Mouse (Mus musculus) heart, embryonic 15.5 days (tissue): Measurements from ENCODE around the gene Bst2. TPM values are rescaled to one million over a fixed set of nuclear protein-coding genes. Genes with fewer than 3 reads are reported as not detected.

ENCODE experiments used
- ATAC-seq: fragments of 200-750 bp; cut with Nextera tagmentation; replicated peaks from 2 replicates; pipeline ENCODE4 v1.8.0; 2017; ENCODE audit warnings: low read depth, moderate TSS enrichment; ENCODE audit not compliant: insufficient number of reproducible peaks, insufficient read depth, low FRiP score
- H3K27ac ChIP-seq: fragments of 300-500 bp; sonication (generic); 2 replicates; pipeline ENCODE4 v1.5.1; 2015; ENCODE audit warnings: mild to moderate bottlenecking, inconsistent platforms
- H3K27me3 ChIP-seq: fragments of 300-500 bp; sonication (generic); 2 replicates; pipeline ENCODE4 v1.6.1; 2015; ENCODE audit warnings: inconsistent platforms
- H3K36me3 ChIP-seq: fragments of 300-500 bp; sonication (generic); 2 replicates; pipeline ENCODE4 v1.6.1; 2015; ENCODE audit warnings: mild to moderate bottlenecking, inconsistent platforms
- H3K4me1 ChIP-seq: fragments of 300-500 bp; sonication (generic); replicated peaks from 2 replicates; pipeline ENCODE4 v1.6.1; 2015; ENCODE audit warnings: inconsistent platforms
- H3K4me2 ChIP-seq: fragments of 300-500 bp; sonication (generic); 2 replicates; pipeline ENCODE4 v1.6.1; 2015; ENCODE audit warnings: inconsistent platforms, mild to moderate bottlenecking, moderate library complexity
- H3K4me3 ChIP-seq: fragments of 300-500 bp; sonication (generic); 2 replicates; pipeline ENCODE4 v1.5.1; 2015; ENCODE audit warnings: mild to moderate bottlenecking, inconsistent platforms
- H3K9ac ChIP-seq: fragments of 300-500 bp; sonication (generic); 2 replicates; pipeline ENCODE4 v1.6.1; 2015; ENCODE audit warnings: mild to moderate bottlenecking, inconsistent platforms
- H3K9me3 ChIP-seq: fragments of 300-500 bp; sonication (generic); replicated peaks from 2 replicates; pipeline ENCODE4 v1.6.1; 2016; ENCODE audit warnings: inconsistent platforms
- WGBS: fragments of 180-500 bp; shearing (Covaris S2); methylation state at CpG from one replicate; pipeline ENCODE4 v1.1.7; 2015; ENCODE audit warnings: mixed read lengths; 5-methylcytosine and 5-hydroxymethylcytosine counted together
- polyA plus RNA-seq: library from polyadenylated mRNA; unstranded; fragments of >200 nt; fragmentation: Nextera tagmentation; extraction: Ambion mirVana; gene quantifications from 2 replicates; pipeline ENCODE4 v1.2.1, GENCODE M21; 2015

The Bst2 gene
- polyA plus RNA-seq, 1 experiment from 2014 or later = 34.6 TPM

GRCm38 (mm10) chr8:71570291-71570954, 33.2 kb upstream of the Bst2 start:
- WGBS = 1% methylated on average over 41 of the region's 41 CpGs
- peak overlapping the region; percentile 66 for H3K9ac ChIP-seq
- H3K9me3 ChIP-seq = no peaks in the 10 kb centered on the region
- peak overlapping the region; percentile 78 for H3K27ac ChIP-seq
- H3K4me1 ChIP-seq = peaks cover 44% of the 10 kb centered on the region
- H3K4me2 ChIP-seq = peak overlapping the region; percentile 95
- H3K27me3 ChIP-seq = 0 out of 2 replicates have a peak, but pooled peaks cover 2% of the 10 kb centered on the region
- peak overlapping the region; percentile 70 for H3K4me3 ChIP-seq
- H3K36me3 ChIP-seq = no peaks in the 10 kb centered on the region
- peak; percentile 78 for ATAC-seq

GRCm38 (mm10) chr8:71569366-71570290, 32.4 kb upstream of the Bst2 start:
- peaks cover 44% of the 10 kb centered on the region for H3K4me1 ChIP-seq
- peak overlapping the region; percentile 70 for H3K4me3 ChIP-seq
- H3K9me3 ChIP-seq = no peaks in the 10 kb centered on the region
- 0 out of 2 replicates have a peak, but pooled peaks cover 2% of the 10 kb centered on the region for H3K27me3 ChIP-seq
- H3K9ac ChIP-seq = peak overlapping the region; percentile 60
- peak; percentile 74 for ATAC-seq
- peak overlapping the region; percentile 78 for H3K27ac ChIP-seq
- H3K4me2 ChIP-seq = peak overlapping the region; percentile 95
- WGBS = under 1% methylated on average over 51 of the region's 51 CpGs
- no peaks in the 10 kb centered on the region for H3K36me3 ChIP-seq

- peak overlapping the region; percentile 70 for H3K4me3 ChIP-seq
- H3K9me3 ChIP-seq = no peaks in the 10 kb centered on the region
- H3K27me3 ChIP-seq = 0 out of 2 replicates have a peak, but pooled peaks cover 2% of the 10 kb centered on the region
- H3K27ac ChIP-seq = peak overlapping the region; percentile 78
- 33% methylated on average over 6 of the region's 6 CpGs for WGBS
- H3K9ac ChIP-seq = peak overlapping the region; percentile 60
- H3K4me2 ChIP-seq = peak overlapping the region; percentile 95
- no peaks in the 10 kb centered on the region for H3K36me3 ChIP-seq
- 0 out of 2 replicates have a peak, but pooled peaks have one; percentile 1 for ATAC-seq
- peaks cover 39% of the 10 kb centered on the region for H3K4me1 ChIP-seq
These were observed 31.7 kb upstream of the Bst2 start for GRCm38 (mm10) chr8:71568941-71569340.

- ATAC-seq = peak; percentile 8; the same call in 1 of the 2 replicates
- H3K27ac ChIP-seq = peak within 1 kb of the TSS; percentile 78
- peak within 1 kb of the TSS; percentile 70 for H3K4me3 ChIP-seq
- peaks cover 39% of the 10 kb centered on the region for H3K4me1 ChIP-seq
- H3K9me3 ChIP-seq = no peaks in the 10 kb centered on the region
- H3K9ac ChIP-seq = peak within 1 kb of the TSS; percentile 60
- 17% methylated on average over 13 of the region's 13 CpGs for WGBS
- peak within 1 kb of the TSS; percentile 95 for H3K4me2 ChIP-seq
- H3K36me3 ChIP-seq = no peaks in the 10 kb centered on the region
- 0 out of 2 replicates have a peak, but pooled peaks cover 5% of the 10 kb centered on the region for H3K27me3 ChIP-seq
These were observed 31.2 kb upstream of the Bst2 start, which contains the start of gene Slc27a1 for GRCm38 (mm10) chr8:71568387-71568937. TSS of gene Slc27a1 (plus strand) at chr8:71568882.

GRCm38 (mm10) chr8:71567587-71567986, 30.3 kb upstream of the Bst2 start:
- WGBS = 60% methylated on average over 7 of the region's 7 CpGs
- no peak overlapping the region for H3K27ac ChIP-seq
- H3K9ac ChIP-seq = no peak overlapping the region
- H3K9me3 ChIP-seq = no peaks in the 10 kb centered on the region
- no peaks in the 10 kb centered on the region for H3K36me3 ChIP-seq
- no peak for ATAC-seq
- no peak overlapping the region for H3K4me2 ChIP-seq
- no peak overlapping the region for H3K4me3 ChIP-seq
- peaks cover 38% of the 10 kb centered on the region for H3K4me1 ChIP-seq
- peaks cover 6% of the 10 kb centered on the region for H3K27me3 ChIP-seq

GRCm38 (mm10) chr8:71566501-71566900, 29.2 kb upstream of the Bst2 start, which contains the start of gene Nxnl1:
TSS of gene Nxnl1 (minus strand) at chr8:71566601.
- Histone ChIP-seq H3K9ac (no peak within 1 kb of the TSS), H3K27me3 (peaks cover 17% of the 10 kb centered on the region), H3K4me1 (peaks cover 38% of the 10 kb centered on the region), H3K4me2 (no peak within 1 kb of the TSS), H3K4me3 (no peak within 1 kb of the TSS), H3K27ac (no peak within 1 kb of the TSS), H3K36me3 (no peaks in the 10 kb centered on the region), H3K9me3 (no peaks in the 10 kb centered on the region)
- 63% methylated on average over 3 of the region's 3 CpGs for WGBS
- no peak for ATAC-seq

- WGBS = 84% methylated on average over 4 of the region's 4 CpGs
- Histone ChIP-seq H3K4me3 (no peak overlapping the region), H3K36me3 (no peaks in the 10 kb centered on the region), H3K9ac (no peak overlapping the region), H3K9me3 (no peaks in the 10 kb centered on the region), H3K27me3 (peaks cover 37% of the 10 kb centered on the region), H3K4me2 (no peak overlapping the region), H3K27ac (no peak overlapping the region), H3K4me1 (peaks cover 19% of the 10 kb centered on the region)
- ATAC-seq = no peak
These were observed 26.7 kb upstream of the Bst2 start for GRCm38 (mm10) chr8:71563992-71564391.

- Histone ChIP-seq H3K27me3 (peaks cover 50% of the 10 kb centered on the region), H3K9ac (no peak overlapping the region), H3K36me3 (no peaks in the 10 kb centered on the region), H3K4me2 (peak overlapping the region; percentile 53), H3K4me1 (peaks cover 20% of the 10 kb centered on the region), H3K4me3 (peak overlapping the region; percentile 26), H3K9me3 (no peaks in the 10 kb centered on the region), H3K27ac (no peak overlapping the region)
- no peak; the same call in 1 of the 2 replicates for ATAC-seq
- under 1% methylated on average over 33 of the region's 33 CpGs for WGBS
These were observed 25.5 kb upstream of the Bst2 start for GRCm38 (mm10) chr8:71562751-71563150.

GRCm38 (mm10) chr8:71561401-71561800, 24.1 kb upstream of the Bst2 start:
- no peak overlapping the region for H3K27ac ChIP-seq
- H3K36me3 ChIP-seq = no peaks in the 10 kb centered on the region
- H3K9me3 ChIP-seq = no peaks in the 10 kb centered on the region
- H3K27me3 ChIP-seq = peaks cover 63% of the 10 kb centered on the region
- no peak for ATAC-seq
- 2% methylated on average over 15 of the region's 15 CpGs for WGBS
- no peak overlapping the region for H3K9ac ChIP-seq
- H3K4me2 ChIP-seq = no peak overlapping the region
- H3K4me1 ChIP-seq = peaks cover 20% of the 10 kb centered on the region
- no peak overlapping the region for H3K4me3 ChIP-seq

GRCm38 (mm10) chr8:71560765-71561164, 23.5 kb upstream of the Bst2 start:
- Histone ChIP-seq H3K36me3 (no peaks in the 10 kb centered on the region), H3K9me3 (no peaks in the 10 kb centered on the region), H3K4me1 (peaks cover 20% of the 10 kb centered on the region), H3K27ac (no peak overlapping the region), H3K27me3 (peaks cover 68% of the 10 kb centered on the region), H3K9ac (no peak overlapping the region), H3K4me3 (no peak overlapping the region), H3K4me2 (no peak overlapping the region)
- ATAC-seq = no peak
- WGBS = 83% methylated on average over 5 of the region's 5 CpGs

- WGBS = 67% methylated on average over 3 of the region's 3 CpGs
- peaks cover 73% of the 10 kb centered on the region for H3K27me3 ChIP-seq
These were observed 22.8 kb upstream of the Bst2 start for GRCm38 (mm10) chr8:71560071-71560470.

More at GRCm38 (mm10) chr8:71560071-71560470, 22.8 kb upstream of the Bst2 start:
- H3K27ac ChIP-seq = no peak overlapping the region
- no peak overlapping the region for H3K4me2 ChIP-seq
- H3K4me3 ChIP-seq = no peak overlapping the region
- peaks cover 20% of the 10 kb centered on the region for H3K4me1 ChIP-seq
- no peak for ATAC-seq
- no peaks in the 10 kb centered on the region for H3K9me3 ChIP-seq
- H3K9ac ChIP-seq = no peak overlapping the region
- no peaks in the 10 kb centered on the region for H3K36me3 ChIP-seq
